Mouse (Mus musculus) hindbrain, embryonic 14.5 days (tissue): ENCODE data around the gene Capn10. TPM values are rescaled to one million over a fixed set of nuclear protein-coding genes. Genes with fewer than 3 reads are reported as not detected.

ENCODE experiments used
- ATAC-seq: fragments of 200-750 bp; cut with Nextera tagmentation; 2 replicates; pipeline ENCODE4 v1.8.0; 2017; ENCODE audit warnings: moderate number of reproducible peaks, mild to moderate bottlenecking, moderate TSS enrichment, moderate library complexity; ENCODE audit not compliant: low FRiP score
- DNase-seq: peaks from one replicate; pipeline ENCODE4 v3.0.0-alpha.2; 2015; ENCODE audit warnings: low spot score
- H3K27ac ChIP-seq: fragments of 300-500 bp; sonication (generic); 2 replicates; pipeline ENCODE4 v1.5.1; 2014; ENCODE audit warnings: mild to moderate bottlenecking, moderate library complexity
- H3K27me3 ChIP-seq: fragments of 300-500 bp; sonication (generic); 2 replicates; pipeline ENCODE4 v1.6.1; 2014; ENCODE audit warnings: mild to moderate bottlenecking, low read length, mixed read lengths; ENCODE audit not compliant: control insufficient read depth, insufficient read depth
- H3K36me3 ChIP-seq: fragments of 300-500 bp; sonication (generic); replicated peaks from 2 replicates; pipeline ENCODE4 v1.6.1; 2014; ENCODE audit not compliant: control insufficient read depth, insufficient read depth
- H3K4me1 ChIP-seq: fragments of 300-500 bp; sonication (generic); replicated peaks from 2 replicates; pipeline ENCODE4 v1.6.1; 2014; ENCODE audit warnings: antibody characterized with exemption, low read length, mixed read lengths; ENCODE audit not compliant: control insufficient read depth, insufficient read depth
- H3K4me2 ChIP-seq: fragments of 300-500 bp; sonication (generic); replicated peaks from 2 replicates; pipeline ENCODE4 v1.6.1; 2014; ENCODE audit warnings: mild to moderate bottlenecking, moderate library complexity
- H3K4me3 ChIP-seq: fragments of 300-500 bp; sonication (generic); replicated peaks from 2 replicates; pipeline ENCODE4 v1.5.1; 2014; ENCODE audit warnings: mild to moderate bottlenecking, low read length
- H3K9ac ChIP-seq: fragments of 300-500 bp; sonication (generic); 2 replicates; pipeline ENCODE4 v1.6.1; 2014
- H3K9me3 ChIP-seq: fragments of 300-500 bp; sonication (generic); 2 replicates; pipeline ENCODE4 v1.6.1; 2016; ENCODE audit warnings: low read length; ENCODE audit not compliant: control insufficient read depth
- WGBS: fragments of 180-500 bp; shearing (Covaris S2); extraction: QIAGEN DNeasy Blood & Tissue Kit; methylation state at CpG from one replicate; pipeline ENCODE4 v1.1.7; 2014; 5-methylcytosine and 5-hydroxymethylcytosine counted together
- polyA plus RNA-seq: library from polyadenylated mRNA; unstranded; fragments of >200 nt; fragmentation: Nextera tagmentation; extraction: Ambion mirVana; gene quantifications from 2 replicates; pipeline ENCODE4 v1.2.1, GENCODE M21; 2014

Gene Capn10
- polyA plus RNA-seq = 48.2 and 50.6 TPM in 2 replicates

- DNase-seq = peak; percentile 95
- WGBS = under 1% methylated on average over 45 of the region's 45 CpGs
- Histone ChIP-seq H3K4me2 (peak within 1 kb of the TSS; percentile 69), H3K9me3 (no peaks in the 10 kb centered on the region), H3K27ac (peak within 1 kb of the TSS; percentile 97), H3K4me1 (peaks cover 22% of the 10 kb centered on the region), H3K4me3 (peak within 1 kb of the TSS; percentile 88), H3K9ac (peak within 1 kb of the TSS; percentile 93), H3K36me3 (peaks cover 18% of the 10 kb centered on the region), H3K27me3 (no peaks in the 10 kb centered on the region)
- peak; percentile 100 for ATAC-seq
Measured at GRCm38 (mm10) chr1:92934182-92934827, at the start of gene Capn10. Gene Capn10, plus strand, starts transcription at chr1:92934376.

- 73% methylated on average over 7 of the region's 7 CpGs for WGBS
- DNase-seq = no peak
Measured at GRCm38 (mm10) chr1:92888901-92889655, 45.1 kb upstream of the Capn10 start.

GRCm38 (mm10) chr1:92892791-92893190 lies 41.4 kb upstream of the Capn10 start:
- 72% methylated on average over 3 of the region's 3 CpGs for WGBS

More at GRCm38 (mm10) chr1:92888901-92889655, 45.1 kb upstream of the Capn10 start:
- no peak for ATAC-seq
- H3K4me3 ChIP-seq = no peak overlapping the region
- H3K27me3 ChIP-seq = no peaks in the 10 kb centered on the region
- no peaks in the 10 kb centered on the region for H3K4me1 ChIP-seq
- no peaks in the 10 kb centered on the region for H3K9me3 ChIP-seq
- H3K27ac ChIP-seq = no peak overlapping the region
- H3K9ac ChIP-seq = no peak overlapping the region
- no peaks in the 10 kb centered on the region for H3K36me3 ChIP-seq
- H3K4me2 ChIP-seq = no peak overlapping the region

GRCm38 (mm10) chr1:92893896-92894295 lies 40.3 kb upstream of the Capn10 start:
- 81% methylated on average over 3 of the region's 3 CpGs for WGBS
- Histone ChIP-seq H3K4me1 (no peaks in the 10 kb centered on the region), H3K36me3 (no peaks in the 10 kb centered on the region), H3K27me3 (no peaks in the 10 kb centered on the region), H3K9me3 (no peaks in the 10 kb centered on the region), H3K4me3 (no peak overlapping the region), H3K27ac (no peak overlapping the region), H3K4me2 (no peak overlapping the region), H3K9ac (no peak overlapping the region)
- ATAC-seq = no peak
- DNase-seq = no peak

More at GRCm38 (mm10) chr1:92892791-92893190, 41.4 kb upstream of the Capn10 start:
- Histone ChIP-seq H3K4me1 (no peaks in the 10 kb centered on the region), H3K27me3 (no peaks in the 10 kb centered on the region), H3K9ac (no peak overlapping the region), H3K36me3 (no peaks in the 10 kb centered on the region), H3K27ac (no peak overlapping the region), H3K9me3 (no peaks in the 10 kb centered on the region), H3K4me2 (no peak overlapping the region), H3K4me3 (no peak overlapping the region)
- DNase-seq = no peak
- ATAC-seq = no peak

DNA sequence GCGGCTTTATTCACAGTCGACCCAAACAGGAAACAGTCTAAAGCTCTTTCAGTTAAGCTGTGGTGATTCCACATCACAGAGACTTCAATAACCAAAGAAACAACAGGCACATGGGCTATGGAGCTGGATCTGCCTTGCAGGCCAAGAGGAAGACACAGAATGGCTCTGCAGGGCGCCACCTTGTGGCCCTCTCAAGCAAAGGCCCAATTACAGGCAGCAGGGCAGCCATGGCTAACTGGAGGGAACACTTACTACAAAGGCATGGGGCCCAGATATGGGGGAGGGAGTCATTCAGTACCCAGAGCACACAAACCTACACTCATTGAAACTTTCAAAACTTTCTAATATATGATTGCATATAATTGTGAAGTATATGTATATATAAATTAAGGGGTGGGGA lies 39.1 kb upstream of the Capn10 start:
- 13% methylated on average over 3 of the region's 3 CpGs for WGBS

DNA sequence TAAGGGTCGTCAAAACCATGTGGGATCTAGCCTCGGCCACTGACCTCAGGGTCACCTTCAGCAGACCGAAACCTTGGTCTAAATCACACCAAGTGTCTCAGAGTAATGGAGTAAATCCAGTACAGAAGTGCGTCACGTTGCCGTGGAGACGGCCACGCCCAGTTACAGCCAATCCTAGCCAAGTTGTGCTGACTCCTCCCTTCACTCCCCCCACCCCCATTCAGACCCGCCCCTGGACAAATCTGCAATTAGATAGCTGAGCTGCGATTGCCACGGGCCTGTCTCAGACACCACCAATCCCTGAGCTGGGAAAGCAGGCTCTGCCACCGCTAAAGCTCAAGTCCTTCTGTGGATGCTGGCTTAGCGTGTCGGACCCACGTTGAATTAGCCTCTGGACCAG lies 31.4 kb upstream of the Capn10 start, which contains the start of gene Ankmy1:
Ankmy1 (minus strand) TSS at position 121 of the 400 bp plus-strand sequence.
- Histone ChIP-seq H3K27me3 (0 out of 2 replicates have a peak, but pooled peaks cover 11% of the 10 kb centered on the region), H3K4me1 (peaks cover 16% of the 10 kb centered on the region), H3K27ac (no peak within 1 kb of the TSS), H3K4me3 (no peak within 1 kb of the TSS), H3K9me3 (no peaks in the 10 kb centered on the region), H3K36me3 (no peaks in the 10 kb centered on the region), H3K4me2 (peak within 1 kb of the TSS; percentile 46), H3K9ac (no peak within 1 kb of the TSS)
- peak; percentile 65 for DNase-seq
- WGBS = under 1% methylated on average over 15 of the region's 15 CpGs
- peak; percentile 38 for ATAC-seq

More for the DNA sequence above, 39.1 kb upstream of the Capn10 start:
- no peaks in the 10 kb centered on the region for H3K36me3 ChIP-seq
- H3K4me3 ChIP-seq = no peak overlapping the region
- H3K27me3 ChIP-seq = no peaks in the 10 kb centered on the region
- no peak overlapping the region for H3K9ac ChIP-seq
- H3K9me3 ChIP-seq = no peaks in the 10 kb centered on the region
- ATAC-seq (peak; percentile 75; the same call in 1 of the 2 replicates), DNase-seq (peak; percentile 82)
- no peak overlapping the region for H3K4me2 ChIP-seq
- H3K27ac ChIP-seq = no peak overlapping the region
- H3K4me1 ChIP-seq = no peaks in the 10 kb centered on the region

- ATAC-seq (no peak), DNase-seq (no peak)
- H3K9me3 ChIP-seq = no peaks in the 10 kb centered on the region
Measured at GRCm38 (mm10) chr1:92903627-92904026, 30.5 kb upstream of the Capn10 start.

GRCm38 (mm10) chr1:92905703-92906310 lies 28.4 kb upstream of the Capn10 start:
- WGBS = 96% methylated on average over 2 of the region's 2 CpGs
- no peak overlapping the region for H3K27ac ChIP-seq
- H3K4me3 ChIP-seq = 0 out of 2 replicates have a peak overlapping the region, but pooled peaks have one; percentile 63
- no peak for ATAC-seq
- 0 out of 2 replicates have a peak, but pooled peaks cover 11% of the 10 kb centered on the region for H3K27me3 ChIP-seq
- no peak for DNase-seq
- H3K4me2 ChIP-seq = peak overlapping the region; percentile 60; the same call in 1 of the 2 replicates
- no peaks in the 10 kb centered on the region for H3K9me3 ChIP-seq
- H3K4me1 ChIP-seq = peaks cover 30% of the 10 kb centered on the region
- H3K36me3 ChIP-seq = no peaks in the 10 kb centered on the region
- H3K9ac ChIP-seq = no peak overlapping the region

More at GRCm38 (mm10) chr1:92903627-92904026, 30.5 kb upstream of the Capn10 start:
- Histone ChIP-seq H3K36me3 (no peaks in the 10 kb centered on the region), H3K27me3 (0 out of 2 replicates have a peak, but pooled peaks cover 11% of the 10 kb centered on the region), H3K4me2 (no peak overlapping the region), H3K4me1 (peaks cover 20% of the 10 kb centered on the region), H3K4me3 (no peak overlapping the region), H3K9ac (no peak overlapping the region), H3K27ac (no peak overlapping the region)
- WGBS = 70% methylated on average over 4 of the region's 4 CpGs
